Mouse (Mus musculus): ENCODE results near the gene Npcd.

DNA sequence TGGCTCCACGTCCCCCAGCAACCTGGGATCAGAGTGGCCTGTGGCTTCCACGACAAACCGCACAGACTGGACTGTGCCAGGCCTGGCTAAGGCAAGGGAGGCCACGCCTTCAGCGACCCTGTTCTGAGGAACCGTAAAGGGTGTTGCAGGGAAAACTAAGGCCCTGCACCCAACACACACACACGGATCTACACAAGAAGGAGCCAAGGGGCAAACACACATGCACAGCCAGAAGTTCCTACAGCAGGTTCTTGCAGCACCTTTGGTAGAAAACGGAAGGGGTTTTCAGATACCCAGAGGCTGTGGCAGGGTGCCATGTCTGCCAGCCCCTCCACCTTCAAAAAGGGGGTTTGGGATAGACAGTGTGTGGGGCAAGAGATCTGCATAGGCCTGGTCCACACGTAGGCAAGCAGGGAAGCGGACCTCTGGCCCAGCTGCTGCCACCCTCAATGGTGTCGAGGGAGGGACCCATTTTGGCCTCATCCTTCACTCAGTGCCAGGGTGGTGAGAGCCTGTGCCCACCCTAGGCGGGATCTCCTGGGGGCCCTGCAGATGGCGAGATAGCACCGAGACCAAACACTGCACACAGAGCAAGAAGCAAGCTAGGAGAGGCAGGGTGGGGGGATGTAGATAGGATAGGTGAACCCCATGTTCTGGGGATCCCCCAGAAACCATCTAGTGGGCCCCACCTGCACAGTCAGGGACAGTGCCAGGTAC lies 6.8 kb downstream of the Npcd start:
- TF ChIP-seq CTCF (IDR thresholded peaks at IDR 0.05; ENCODE audit: low read depth) (no peak), EP300 (optimal IDR thresholded peaks at IDR 0.05) (no peak)

All from stomach, postnatal 0 days (tissue).